Mouse (Mus musculus) brain, embryonic 14.5 days (tissue): Measurements from ENCODE around the gene Cbx6. TPM values are rescaled to one million over a fixed set of nuclear protein-coding genes. Genes with fewer than 3 reads are reported as not detected.

ENCODE experiments used
- DNase-seq: peaks from one replicate; pipeline ENCODE4 v3.0.0-alpha.2; 2011; ENCODE audit warnings: low read depth
- CTCF ChIP-seq: fragments of 200-500 bp; IDR thresholded peaks from 2 replicates; pipeline ENCODE4 v1.5.1; 2012; ENCODE audit warnings: inconsistent platforms, mild to moderate bottlenecking, moderate library complexity, borderline replicate concordance; ENCODE audit not compliant: insufficient read depth, insufficient read length; ENCODE audit errors: extremely low read depth
- POLR2A ChIP-seq: fragments of 200-500 bp; IDR thresholded peaks from 2 replicates; pipeline ENCODE4 v1.6.1; 2012; ENCODE audit warnings: mild to moderate bottlenecking, inconsistent platforms, borderline replicate concordance; ENCODE audit not compliant: poor library complexity, insufficient read depth, insufficient read length, severe bottlenecking; ENCODE audit errors: extremely low read depth
- polyA plus RNA-seq: library from polyadenylated mRNA; depleted of rRNA; stranded (reverse); fragments of >200 nt; gene quantifications from 2 replicates; pipeline ENCODE4 v1.2.3, GENCODE M21; 2012

Gene Cbx6
- polyA plus RNA-seq, 1 experiment: 84.6 TPM

GRCm38 (mm10) chr15:79829431-79829830 lies 5.1 kb downstream of the Cbx6 start:
- DNase-seq: no peak
- TF ChIP-seq POLR2A (no peak), CTCF (no peak)

- DNase-seq: peak; percentile 46
- TF ChIP-seq CTCF: peak; percentile 38; the same call in 1 of the 2 replicates
- TF ChIP-seq POLR2A: no peak
Observed at GRCm38 (mm10) chr15:79828366-79829035, 6.0 kb downstream of the Cbx6 start.

GRCm38 (mm10) chr15:79827778-79828210 lies 6.7 kb downstream of the Cbx6 start:
- no peak for DNase-seq

GRCm38 (mm10) chr15:79827061-79827777 lies 7.3 kb downstream of the Cbx6 start:
- DNase-seq: no peak
- TF ChIP-seq POLR2A: no peak
- TF ChIP-seq CTCF: no peak

More at GRCm38 (mm10) chr15:79827778-79828210, 6.7 kb downstream of the Cbx6 start:
- TF ChIP-seq POLR2A (no peak), CTCF (no peak)

- DNase-seq: no peak
- TF ChIP-seq POLR2A (no peak), CTCF (no peak)
Observed at GRCm38 (mm10) chr15:79826221-79826935, 8.1 kb downstream of the Cbx6 start.

- peak; percentile 85 for DNase-seq
- TF ChIP-seq CTCF: peak; percentile 64; the same call in 1 of the 2 replicates
- no peak for TF ChIP-seq POLR2A
Observed at GRCm38 (mm10) chr15:79825146-79825825, 9.2 kb downstream of the Cbx6 start.

GRCm38 (mm10) chr15:79823588-79824280 lies 10.8 kb downstream of the Cbx6 start:
- no peak for TF ChIP-seq CTCF
- DNase-seq: no peak

GRCm38 (mm10) chr15:79822265-79823199 lies 12.0 kb downstream of the Cbx6 start:
- DNase-seq: no peak

GRCm38 (mm10) chr15:79818325-79818724 lies 16.2 kb downstream of the Cbx6 start:
- peak; percentile 24; the same call in 1 of the 2 replicates for TF ChIP-seq CTCF
- no peak for TF ChIP-seq POLR2A
- DNase-seq: no peak

More at GRCm38 (mm10) chr15:79822265-79823199, 12.0 kb downstream of the Cbx6 start:
- TF ChIP-seq POLR2A: no peak
- no peak for TF ChIP-seq CTCF
